Mouse (Mus musculus) limb, embryonic 13.5 days (tissue): ENCODE data around the gene Tcea2. TPM values are rescaled to one million over a fixed set of nuclear protein-coding genes. Genes with fewer than 3 reads are reported as not detected.
A peak's percentile ranks its signal among the peaks of the same experiment; 100 is the strongest.

Source experiments
- ATAC-seq: fragments of 200-750 bp; cut with Nextera tagmentation; 2 replicates; pipeline ENCODE4 v1.8.0; 2017; ENCODE audit warnings: low read depth, moderate number of reproducible peaks, moderate TSS enrichment; ENCODE audit not compliant: low FRiP score
- H3K27ac ChIP-seq: fragments of 300-500 bp; sonication (generic); 2 replicates; pipeline ENCODE4 v1.5.1; 2015; ENCODE audit warnings: inconsistent platforms, mild to moderate bottlenecking, moderate library complexity
- H3K27me3 ChIP-seq: fragments of 300-500 bp; sonication (generic); 2 replicates; pipeline ENCODE4 v1.6.1; 2015; ENCODE audit warnings: mild to moderate bottlenecking, inconsistent platforms
- H3K36me3 ChIP-seq: fragments of 300-500 bp; sonication (generic); 2 replicates; pipeline ENCODE4 v1.6.1; 2015; ENCODE audit warnings: inconsistent platforms, mild to moderate bottlenecking, moderate library complexity
- H3K4me1 ChIP-seq: fragments of 300-500 bp; sonication (generic); 2 replicates; pipeline ENCODE4 v1.6.1; 2015; ENCODE audit warnings: inconsistent platforms
- H3K4me2 ChIP-seq: fragments of 300-500 bp; sonication (generic); replicated peaks from 2 replicates; pipeline ENCODE4 v1.6.1; 2015; ENCODE audit warnings: inconsistent platforms, mild to moderate bottlenecking, moderate library complexity
- H3K4me3 ChIP-seq: fragments of 300-500 bp; sonication (generic); 2 replicates; pipeline ENCODE4 v1.5.1; 2015; ENCODE audit warnings: moderate library complexity, mild to moderate bottlenecking, inconsistent platforms
- H3K9ac ChIP-seq: fragments of 300-500 bp; sonication (generic); 2 replicates; pipeline ENCODE4 v1.6.1; 2015; ENCODE audit warnings: mild to moderate bottlenecking, inconsistent platforms
- H3K9me3 ChIP-seq: fragments of 300-500 bp; sonication (generic); 2 replicates; pipeline ENCODE4 v1.6.1; 2016; ENCODE audit warnings: inconsistent platforms
- WGBS: fragments of 180-500 bp; shearing (Covaris S2); methylation state at CpG from one replicate; pipeline ENCODE4 v1.1.7; 2015; 5-methylcytosine and 5-hydroxymethylcytosine counted together
- polyA plus RNA-seq: library from polyadenylated mRNA; unstranded; fragments of >200 nt; fragmentation: Nextera tagmentation; extraction: Ambion mirVana; gene quantifications from 2 replicates; pipeline ENCODE4 v1.2.1, GENCODE M21; 2015

Tcea2 gene
- polyA plus RNA-seq, 1 experiment from 2014 or later, result 33.3 TPM

- Histone ChIP-seq H3K27ac (no peak overlapping the region), H3K9me3 (no peaks in the 10 kb centered on the region), H3K9ac (no peak overlapping the region), H3K4me3 (no peak overlapping the region), H3K27me3 (peaks cover 21% of the 10 kb centered on the region), H3K4me1 (peaks cover 34% of the 10 kb centered on the region), H3K4me2 (no peak overlapping the region), H3K36me3 (no peaks in the 10 kb centered on the region)
- no peak for ATAC-seq
- WGBS, result 65% methylated on average over 5 of the region's 5 CpGs
Measured at GRCm38 (mm10) chr2:181677096-181677754, 2.9 kb upstream of the Tcea2 start.

GRCm38 (mm10) chr2:181677755-181678098 lies 2.4 kb upstream of the Tcea2 start:
- H3K27ac ChIP-seq, result no peak overlapping the region
- peaks cover 34% of the 10 kb centered on the region for H3K4me1 ChIP-seq
- 62% methylated on average over 3 of the region's 3 CpGs for WGBS

GRCm38 (mm10) chr2:181678780-181679179 lies 1.3 kb upstream of the Tcea2 start:
- Histone ChIP-seq H3K27ac (no peak overlapping the region), H3K4me2 (no peak overlapping the region), H3K9me3 (no peaks in the 10 kb centered on the region), H3K4me3 (no peak overlapping the region), H3K27me3 (peaks cover 5% of the 10 kb centered on the region; the same call in 1 of the 2 replicates), H3K4me1 (peaks cover 29% of the 10 kb centered on the region), H3K36me3 (no peaks in the 10 kb centered on the region), H3K9ac (no peak overlapping the region)
- peak; percentile 77 for ATAC-seq
- 47% methylated on average over 1 of the region's 1 CpGs for WGBS

More at GRCm38 (mm10) chr2:181677755-181678098, 2.4 kb upstream of the Tcea2 start:
- H3K36me3 ChIP-seq, result no peaks in the 10 kb centered on the region
- H3K9me3 ChIP-seq, result no peaks in the 10 kb centered on the region
- H3K27me3 ChIP-seq, result peaks cover 16% of the 10 kb centered on the region
- no peak overlapping the region for H3K4me3 ChIP-seq
- no peak overlapping the region for H3K4me2 ChIP-seq
- ATAC-seq, result no peak
- no peak overlapping the region for H3K9ac ChIP-seq

- ATAC-seq, result no peak
- H3K27ac ChIP-seq, result no peak overlapping the region
- H3K27me3 ChIP-seq, result no peaks in the 10 kb centered on the region
- no peaks in the 10 kb centered on the region for H3K9me3 ChIP-seq
- H3K4me3 ChIP-seq, result peak overlapping the region; percentile 70
- H3K36me3 ChIP-seq, result peaks cover 13% of the 10 kb centered on the region; the same call in 1 of the 2 replicates
- H3K4me1 ChIP-seq, result peaks cover 17% of the 10 kb centered on the region
- peak overlapping the region; percentile 88 for H3K9ac ChIP-seq
- H3K4me2 ChIP-seq, result peak overlapping the region; percentile 90
- WGBS, result 13% methylated on average over 7 of the region's 7 CpGs
Measured at GRCm38 (mm10) chr2:181680716-181681117, 607 bp downstream of the Tcea2 start.

GRCm38 (mm10) chr2:181681978-181682377 lies 1.9 kb downstream of the Tcea2 start:
- WGBS, result 97% methylated on average over 1 of the region's 1 CpGs
- Histone ChIP-seq H3K9ac (no peak overlapping the region), H3K4me1 (peaks cover 16% of the 10 kb centered on the region), H3K27me3 (no peaks in the 10 kb centered on the region), H3K9me3 (no peaks in the 10 kb centered on the region), H3K4me2 (no peak overlapping the region), H3K4me3 (no peak overlapping the region), H3K27ac (no peak overlapping the region), H3K36me3 (peaks cover 25% of the 10 kb centered on the region)
- ATAC-seq, result no peak

- no peak overlapping the region for H3K4me3 ChIP-seq
- H3K9me3 ChIP-seq, result no peaks in the 10 kb centered on the region
Measured at GRCm38 (mm10) chr2:181683381-181683780, 3.3 kb downstream of the Tcea2 start.

GRCm38 (mm10) chr2:181684713-181685112 lies 4.6 kb downstream of the Tcea2 start:
- WGBS, result 79% methylated on average over 1 of the region's 1 CpGs
- peaks cover 52% of the 10 kb centered on the region for H3K36me3 ChIP-seq
- no peak overlapping the region for H3K27ac ChIP-seq
- no peak for ATAC-seq
- H3K4me3 ChIP-seq, result no peak overlapping the region
- no peak overlapping the region for H3K9ac ChIP-seq
- H3K9me3 ChIP-seq, result no peaks in the 10 kb centered on the region
- H3K4me1 ChIP-seq, result peaks cover 10% of the 10 kb centered on the region
- no peaks in the 10 kb centered on the region for H3K27me3 ChIP-seq
- H3K4me2 ChIP-seq, result no peak overlapping the region

More at GRCm38 (mm10) chr2:181683381-181683780, 3.3 kb downstream of the Tcea2 start:
- WGBS, result 68% methylated on average over 4 of the region's 4 CpGs
- Histone ChIP-seq H3K27me3 (no peaks in the 10 kb centered on the region), H3K4me2 (no peak overlapping the region), H3K27ac (no peak overlapping the region), H3K9ac (no peak overlapping the region), H3K36me3 (peaks cover 39% of the 10 kb centered on the region), H3K4me1 (peaks cover 16% of the 10 kb centered on the region)
- no peak for ATAC-seq

GRCm38 (mm10) chr2:181685686-181686085 lies 5.6 kb downstream of the Tcea2 start:
- no peaks in the 10 kb centered on the region for H3K27me3 ChIP-seq
- no peak for ATAC-seq
- no peak overlapping the region for H3K4me2 ChIP-seq
- H3K4me3 ChIP-seq, result no peak overlapping the region
- peaks cover 8% of the 10 kb centered on the region for H3K4me1 ChIP-seq
- H3K27ac ChIP-seq, result no peak overlapping the region
- WGBS, result 94% methylated on average over 4 of the region's 4 CpGs
- no peak overlapping the region for H3K9ac ChIP-seq
- H3K36me3 ChIP-seq, result peaks cover 62% of the 10 kb centered on the region
- no peaks in the 10 kb centered on the region for H3K9me3 ChIP-seq

- no peak for ATAC-seq
- 93% methylated on average over 8 of the region's 8 CpGs for WGBS
- no peaks in the 10 kb centered on the region for H3K9me3 ChIP-seq
- H3K27ac ChIP-seq, result no peak overlapping the region
- H3K4me2 ChIP-seq, result no peak overlapping the region
- no peaks in the 10 kb centered on the region for H3K27me3 ChIP-seq
- peaks cover 12% of the 10 kb centered on the region for H3K4me1 ChIP-seq
- H3K4me3 ChIP-seq, result no peak overlapping the region
- no peak overlapping the region for H3K9ac ChIP-seq
- H3K36me3 ChIP-seq, result peaks cover 72% of the 10 kb centered on the region
Measured at GRCm38 (mm10) chr2:181687586-181687985, 7.5 kb downstream of the Tcea2 start.

GRCm38 (mm10) chr2:181689466-181690160 lies 9.5 kb downstream of the Tcea2 start:
- Histone ChIP-seq H3K27ac (no peak overlapping the region), H3K36me3 (peaks cover 69% of the 10 kb centered on the region), H3K27me3 (no peaks in the 10 kb centered on the region), H3K9ac (no peak overlapping the region), H3K9me3 (no peaks in the 10 kb centered on the region), H3K4me1 (peaks cover 24% of the 10 kb centered on the region), H3K4me3 (no peak overlapping the region), H3K4me2 (no peak overlapping the region)
- 88% methylated on average over 10 of the region's 10 CpGs for WGBS
- ATAC-seq, result no peak

- H3K9me3 ChIP-seq, result no peaks in the 10 kb centered on the region
- H3K27ac ChIP-seq, result no peak overlapping the region
- peak overlapping the region; percentile 31; the same call in 1 of the 2 replicates for H3K9ac ChIP-seq
- H3K27me3 ChIP-seq, result 0 out of 2 replicates have a peak, but pooled peaks cover 9% of the 10 kb centered on the region
- no peak for ATAC-seq
- 90% methylated on average over 6 of the region's 6 CpGs for WGBS
- H3K4me3 ChIP-seq, result no peak overlapping the region
- peaks cover 26% of the 10 kb centered on the region for H3K4me1 ChIP-seq
- no peak overlapping the region for H3K4me2 ChIP-seq
- peaks cover 56% of the 10 kb centered on the region for H3K36me3 ChIP-seq
Measured at GRCm38 (mm10) chr2:181691083-181691482, 11.0 kb downstream of the Tcea2 start.

GRCm38 (mm10) chr2:181691571-181691970 lies 11.5 kb downstream of the Tcea2 start:
- H3K4me3 ChIP-seq, result no peak overlapping the region
- H3K36me3 ChIP-seq, result peaks cover 51% of the 10 kb centered on the region
- H3K9me3 ChIP-seq, result no peaks in the 10 kb centered on the region
- ATAC-seq, result no peak
- H3K27ac ChIP-seq, result no peak overlapping the region
- 0 out of 2 replicates have a peak, but pooled peaks cover 9% of the 10 kb centered on the region for H3K27me3 ChIP-seq
- peaks cover 26% of the 10 kb centered on the region for H3K4me1 ChIP-seq
- H3K4me2 ChIP-seq, result no peak overlapping the region
- peak overlapping the region; percentile 80; the same call in 1 of the 2 replicates for H3K9ac ChIP-seq
- WGBS, result 87% methylated on average over 4 of the region's 4 CpGs
